Mouse (Mus musculus) cerebellum, adult 9-10 months (tissue): ENCODE measurements around the gene Ddx47.

ENCODE experiments used
- DNase-seq: peaks from one replicate; pipeline ENCODE4 v3.0.0; 2022

Gene Ddx47

GRCm38 (mm10) chr6:135011048-135011733 lies at the start of gene Ddx47:
Gene Ddx47, plus strand, starts transcription at chr6:135011612.
- peak; percentile 96 for DNase-seq

- no peak for DNase-seq
These were observed 49.4 kb upstream of the Ddx47 start for GRCm38 (mm10) chr6:134961858-134962517.

- no peak for DNase-seq
These were observed 48.9 kb upstream of the Ddx47 start for GRCm38 (mm10) chr6:134962518-134962893.

DNA sequence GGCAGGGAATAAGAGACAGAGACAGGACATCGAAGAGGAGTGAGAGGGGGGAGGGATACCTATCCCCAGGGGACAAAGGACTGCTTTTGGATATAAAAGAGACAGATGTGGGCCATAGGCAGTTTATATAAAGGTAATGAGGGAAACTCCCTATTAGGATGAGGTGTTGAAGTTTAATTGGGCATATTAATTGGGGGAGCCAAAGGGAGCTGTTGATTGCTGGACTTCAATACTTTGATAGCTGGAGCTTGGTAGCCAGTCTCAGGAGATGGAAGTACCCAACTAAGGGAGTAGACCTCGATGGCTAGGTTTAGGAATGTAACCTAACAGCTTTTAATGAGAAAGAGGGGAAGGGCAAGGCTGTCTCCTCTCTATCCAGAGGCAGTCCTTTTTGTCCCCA lies 47.5 kb upstream of the Ddx47 start:
- no peak for DNase-seq

GRCm38 (mm10) chr6:134966681-134967080 lies 44.7 kb upstream of the Ddx47 start:
- DNase-seq: no peak

DNA sequence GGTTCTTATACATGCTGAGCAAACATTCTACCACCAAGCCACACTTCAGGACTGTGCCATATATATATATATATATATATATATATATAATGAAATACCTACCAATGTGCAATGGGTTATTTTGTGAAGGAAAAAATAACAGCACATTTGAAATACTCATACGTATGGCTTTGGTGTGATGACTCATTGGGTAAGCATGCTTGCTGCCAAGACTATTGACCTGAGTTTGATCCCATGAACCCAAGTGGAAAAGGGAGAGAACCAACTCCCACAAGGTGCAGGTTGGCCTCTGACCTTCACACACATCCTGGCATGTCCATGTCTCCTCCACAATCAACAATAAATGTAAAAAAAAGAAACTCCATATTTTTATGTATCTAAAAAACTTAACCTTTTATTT lies 43.1 kb upstream of the Ddx47 start:
- no peak for DNase-seq

GRCm38 (mm10) chr6:134969498-134969897 lies 41.9 kb upstream of the Ddx47 start:
- no peak for DNase-seq

DNA sequence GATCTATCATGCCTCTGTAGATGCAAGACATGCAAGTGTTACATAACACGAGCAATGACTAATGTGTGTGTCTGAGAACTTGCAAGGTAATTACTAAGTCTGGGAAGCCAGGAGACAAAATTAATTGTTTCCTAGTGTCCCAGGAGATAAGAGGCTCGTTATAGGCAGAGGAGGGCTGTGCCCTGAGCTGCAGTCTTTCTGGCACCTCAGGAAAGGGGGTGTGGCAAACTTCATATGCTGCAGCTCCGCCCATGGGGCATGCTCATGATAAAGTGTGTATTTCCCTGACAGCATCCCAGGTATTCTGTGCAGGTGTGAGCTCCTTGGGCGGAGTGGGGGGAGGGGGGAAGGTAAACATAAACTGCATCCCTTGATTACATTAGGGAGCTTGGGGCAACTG lies 39.3 kb upstream of the Ddx47 start:
- DNase-seq: no peak

DNA sequence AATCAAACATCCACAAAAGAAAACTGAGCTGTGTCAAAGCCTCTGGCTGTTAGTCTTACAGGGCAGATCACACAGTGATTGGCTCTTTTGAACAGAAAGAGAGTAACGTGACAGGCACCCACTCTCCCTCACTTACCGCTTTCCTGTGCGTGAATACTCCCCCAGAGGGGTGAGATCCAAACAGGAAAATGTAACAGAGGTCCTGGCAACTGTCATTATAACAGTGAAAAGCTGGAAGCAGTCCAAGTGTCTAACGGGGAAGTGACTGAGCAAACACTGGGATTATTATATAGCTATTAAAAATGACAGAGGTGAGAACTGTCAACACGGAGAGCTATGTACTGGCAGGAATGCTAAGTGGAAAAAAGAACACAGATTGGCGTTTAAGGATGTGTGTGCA lies 34.8 kb upstream of the Ddx47 start:
- no peak for DNase-seq

GRCm38 (mm10) chr6:134981231-134982062 lies 30.0 kb upstream of the Ddx47 start, which contains the start of gene Apold1:
Gene Apold1, plus strand, starts transcription at chr6:134981718.
- no peak for DNase-seq

- DNase-seq: peak; percentile 88
These were observed 27.7 kb upstream of the Ddx47 start for GRCm38 (mm10) chr6:134983529-134984370.

DNA sequence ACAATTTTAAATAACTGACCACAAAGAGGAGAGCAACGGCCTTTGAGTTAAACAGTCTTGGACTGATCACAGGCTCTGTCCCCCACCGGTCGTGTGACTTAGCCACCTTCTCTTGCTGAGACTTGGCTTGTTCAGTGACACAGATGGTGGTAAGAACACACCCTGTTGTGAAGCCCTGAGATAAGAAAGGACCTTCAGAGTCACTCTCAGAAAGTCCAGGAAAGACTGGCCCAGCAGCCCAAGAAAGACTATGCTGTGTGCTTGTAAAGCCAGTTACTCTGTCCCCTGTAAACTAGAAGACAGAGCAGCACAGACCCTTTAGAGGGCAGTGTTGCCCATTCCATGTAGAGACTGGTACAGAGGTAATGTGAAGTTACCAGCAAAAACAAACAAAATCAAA lies 26.7 kb upstream of the Ddx47 start:
- peak; percentile 39 for DNase-seq

GRCm38 (mm10) chr6:134988377-134988776 lies 23.0 kb upstream of the Ddx47 start:
- DNase-seq: no peak

DNA sequence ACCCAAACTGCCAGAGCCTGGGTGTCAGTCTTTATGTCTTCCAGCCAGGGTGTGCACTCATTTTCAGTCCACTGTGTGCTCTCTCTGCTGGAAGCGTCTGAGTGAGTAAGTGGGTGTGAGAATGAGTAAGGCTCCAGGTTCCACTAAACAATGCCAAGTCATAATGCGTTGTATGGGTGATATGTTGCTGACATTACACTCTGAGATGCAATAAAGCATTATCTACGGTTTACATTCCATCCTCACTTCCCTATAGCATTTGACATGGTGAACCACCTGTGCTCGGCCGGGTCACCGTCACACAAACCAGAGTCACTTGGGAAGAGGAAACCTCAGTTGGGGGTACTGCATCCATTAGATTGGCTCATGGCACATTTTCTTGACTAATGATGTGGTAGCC lies 20.7 kb upstream of the Ddx47 start:
- DNase-seq: no peak

DNA sequence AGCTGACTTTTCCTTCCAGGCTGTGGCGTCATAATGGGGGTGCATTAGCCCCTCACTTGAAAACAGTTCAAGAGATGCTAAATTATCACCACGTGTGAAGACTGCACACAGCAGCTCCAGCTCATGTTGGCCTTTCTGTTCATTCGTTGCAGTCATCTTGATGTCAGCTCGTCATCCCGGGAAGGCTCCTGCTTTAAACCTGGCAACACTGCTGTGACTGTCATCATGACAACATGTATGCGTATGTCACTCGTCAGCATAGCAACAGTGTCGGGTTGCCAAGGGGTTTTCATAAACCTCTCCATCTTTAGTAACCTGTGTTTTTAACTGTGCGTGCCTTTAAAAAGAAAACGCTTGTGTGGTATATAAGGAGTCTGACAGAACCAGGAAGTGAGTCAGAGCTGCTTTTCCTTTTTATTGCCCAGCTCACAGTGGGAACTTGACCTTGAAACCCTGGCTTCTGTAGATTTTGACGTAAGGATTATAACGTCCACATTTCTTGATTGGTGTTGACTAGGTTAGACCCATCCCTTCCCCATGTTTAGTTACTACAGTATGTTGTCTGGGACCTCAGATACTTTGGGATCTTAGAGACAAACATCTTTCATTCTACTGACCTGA lies 17.3 kb upstream of the Ddx47 start:
- no peak for DNase-seq

- DNase-seq: no peak
These were observed 16.4 kb upstream of the Ddx47 start for GRCm38 (mm10) chr6:134994985-134995384.

GRCm38 (mm10) chr6:134996918-134997317 lies 14.5 kb upstream of the Ddx47 start:
- no peak for DNase-seq

DNA sequence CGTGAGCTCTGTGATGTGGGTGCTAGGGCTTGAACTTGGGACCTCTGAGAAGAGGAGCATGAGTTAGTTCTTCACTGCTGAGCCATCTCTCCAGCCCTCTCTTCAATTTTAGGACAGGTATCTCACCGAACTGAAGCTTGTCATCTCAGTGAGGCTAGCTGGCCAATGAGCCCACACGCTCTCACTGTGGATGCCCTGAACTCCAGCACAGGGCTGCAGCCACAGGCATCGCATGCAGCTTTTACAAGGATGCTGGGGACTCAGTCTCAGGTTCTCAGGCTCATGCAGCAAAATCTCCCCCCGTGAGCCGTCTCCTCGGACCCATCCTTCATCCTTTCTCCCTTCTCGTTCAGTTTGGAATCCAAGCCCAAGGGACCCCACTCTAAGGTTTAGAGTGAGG lies 13.3 kb upstream of the Ddx47 start:
- no peak for DNase-seq

DNA sequence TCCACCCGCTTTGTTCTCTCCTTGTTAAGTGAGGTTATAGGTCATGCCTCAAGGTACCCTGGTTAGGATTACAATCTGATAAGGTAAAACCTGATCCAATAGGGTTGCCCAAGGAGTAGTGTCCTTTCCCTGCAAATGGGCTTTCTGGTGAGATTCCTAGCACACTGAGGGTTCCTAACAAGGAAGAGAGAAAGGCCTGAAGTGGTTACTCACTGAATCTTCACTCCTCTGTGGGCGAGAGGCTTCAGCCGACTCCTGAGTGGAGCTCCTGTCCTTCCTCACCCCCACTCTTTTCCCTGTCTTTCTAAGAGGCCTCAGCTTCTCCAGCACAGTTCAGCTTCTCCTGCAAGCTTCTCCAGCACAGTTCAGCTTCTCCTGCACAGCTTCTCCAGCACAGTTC lies 12.6 kb upstream of the Ddx47 start:
- no peak for DNase-seq

DNA sequence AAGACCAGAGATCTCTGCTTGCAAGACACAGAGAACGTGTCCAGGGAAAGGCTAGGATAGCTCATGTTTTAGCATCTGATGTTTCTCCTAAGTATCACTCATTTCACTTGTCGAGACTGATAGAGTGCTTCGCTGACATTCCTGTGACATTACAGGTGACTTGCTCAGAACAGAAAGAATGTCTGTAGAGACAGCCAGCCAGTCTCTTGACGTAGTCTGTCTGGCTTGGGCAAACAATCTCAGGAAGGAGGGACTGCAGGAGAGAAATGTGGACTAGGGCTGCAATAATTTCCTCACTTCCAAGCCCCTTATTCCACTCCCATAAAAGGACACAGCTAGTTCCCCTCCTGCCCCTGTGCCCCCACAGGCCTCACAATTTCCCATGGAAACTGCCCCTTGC lies 11.1 kb upstream of the Ddx47 start:
- DNase-seq: no peak

DNA sequence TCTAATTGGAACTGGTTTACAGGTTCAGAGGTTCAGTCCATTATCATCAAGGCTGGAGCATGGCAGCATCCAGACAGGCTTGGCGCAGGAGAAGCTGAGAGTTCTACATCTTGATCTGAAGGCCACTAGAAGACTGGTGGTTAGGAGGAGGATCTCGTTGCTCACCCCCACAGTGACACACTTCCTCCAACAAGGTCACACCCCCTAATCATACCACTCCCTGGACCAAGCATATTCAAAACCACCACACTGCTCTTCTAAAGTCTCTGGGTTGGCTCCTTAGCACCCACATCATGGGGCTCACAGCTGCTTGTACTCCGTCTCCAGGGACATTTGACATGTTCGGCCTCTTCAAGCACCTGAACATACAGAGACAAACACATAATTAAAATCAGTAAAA lies 9.4 kb upstream of the Ddx47 start:
- DNase-seq: no peak

- DNase-seq: no peak
These were observed 5.0 kb upstream of the Ddx47 start for GRCm38 (mm10) chr6:135006372-135006771.

GRCm38 (mm10) chr6:135011734-135012116 lies 313 bp downstream of the Ddx47 start:
- DNase-seq: no peak
